8 mouse cellular contexts compared by ENCODE assay signal in the genomic region with DNA sequence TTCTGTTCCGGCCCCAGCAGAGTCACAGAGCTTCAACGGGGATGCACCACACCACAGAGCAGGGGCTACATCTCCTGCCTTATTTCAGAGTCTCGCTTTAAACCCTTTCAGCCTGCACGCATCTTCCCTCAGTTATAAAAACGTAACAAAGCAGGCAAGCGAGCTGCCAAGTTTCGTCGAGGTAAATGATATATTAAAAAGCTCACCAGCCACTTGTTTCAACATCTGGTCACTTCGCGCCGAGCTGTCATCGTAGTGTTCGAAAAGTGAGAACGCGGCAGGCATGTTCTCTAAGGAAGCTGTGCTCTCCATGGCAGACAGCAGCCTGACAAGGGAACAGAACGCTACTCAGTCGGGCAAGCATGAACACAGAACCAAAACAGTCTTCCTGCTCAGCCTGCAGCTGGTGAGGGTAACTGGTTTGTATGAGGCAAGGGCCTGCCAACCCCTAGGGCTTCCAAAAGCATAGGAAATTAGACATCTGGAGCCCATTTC.
DNase-seq lines count a peak whose midpoint lies in the region; ATAC-seq and TF ChIP-seq lines count a peak whose summit lies in the region.

No protein-coding gene starts in this region.

- H3K27me3 ChIP-seq in kidney, embryonic 15.5 days = no peaks in the 10 kb centered on the region
- no peaks in the 10 kb centered on the region for H3K27me3 ChIP-seq in embryonic facial prominence, embryonic 11.5 days (ENCODE audit: control insufficient read depth, insufficient read depth, low read length)
- H3K27me3 ChIP-seq in hindbrain, embryonic 15.5 days = no peaks in the 10 kb centered on the region
- H3K27me3 ChIP-seq in midbrain, postnatal 0 days (ENCODE audit: insufficient read depth, low read length) = no peaks in the 10 kb centered on the region

- ATAC-seq in kidney, embryonic 15.5 days (replicated peaks; ENCODE audit: low FRiP score) = no peak
- ATAC-seq in embryonic facial prominence, embryonic 11.5 days (replicated peaks; ENCODE audit: insufficient number of reproducible peaks, low FRiP score, low TSS enrichment, low read depth) = no peak; the same call in 1 of the 2 replicates
- ATAC-seq in hindbrain, embryonic 15.5 days (ENCODE audit: low FRiP score, low read depth) = peak; percentile 64
- 0 out of 2 replicates have a peak, but pooled peaks have one; percentile 29 for ATAC-seq in midbrain, postnatal 0 days (ENCODE audit: low FRiP score)

- H3K4me2 ChIP-seq in kidney, embryonic 15.5 days = peak overlapping the region; percentile 37
- H3K4me2 ChIP-seq in embryonic facial prominence, embryonic 11.5 days (ENCODE audit: low read depth, low read length) = peak overlapping the region; percentile 19; the same call in 1 of the 2 replicates
- peak overlapping the region; percentile 43 for H3K4me2 ChIP-seq in hindbrain, embryonic 15.5 days
- peak overlapping the region; percentile 22; the same call in 1 of the 2 replicates for H3K4me2 ChIP-seq in midbrain, postnatal 0 days (ENCODE audit: low read depth, low read length, poor library complexity, severe bottlenecking)

- no peak overlapping the region for H3K27ac ChIP-seq in kidney, embryonic 15.5 days
- H3K27ac ChIP-seq in embryonic facial prominence, embryonic 11.5 days (replicated peaks; ENCODE audit: low read depth, low read length) = no peak overlapping the region
- peak overlapping the region; percentile 63; the same call in 1 of the 2 replicates for H3K27ac ChIP-seq in hindbrain, embryonic 15.5 days (replicated peaks)
- H3K27ac ChIP-seq in midbrain, postnatal 0 days (ENCODE audit: low read depth, low read length) = no peak overlapping the region

- no peak for TF ChIP-seq CTCF in midbrain, postnatal 0 days (IDR thresholded peaks at IDR 0.05)

- H3K9me3 ChIP-seq in kidney, embryonic 15.5 days (replicated peaks) = 0 out of 2 replicates have a peak, but pooled peaks cover 5% of the 10 kb centered on the region
- no peaks in the 10 kb centered on the region for H3K9me3 ChIP-seq in embryonic facial prominence, embryonic 11.5 days (replicated peaks; ENCODE audit: control insufficient read depth, low read length)
- H3K9me3 ChIP-seq in hindbrain, embryonic 15.5 days = no peaks in the 10 kb centered on the region
- 0 out of 2 replicates have a peak, but pooled peaks cover 3% of the 10 kb centered on the region for H3K9me3 ChIP-seq in midbrain, postnatal 0 days (ENCODE audit: low read length)

- no peak overlapping the region for H3K4me3 ChIP-seq in kidney, embryonic 15.5 days (replicated peaks)
- no peak overlapping the region for H3K4me3 ChIP-seq in embryonic facial prominence, embryonic 11.5 days (ENCODE audit: low read depth, low read length)
- no peak overlapping the region for H3K4me3 ChIP-seq in hindbrain, embryonic 15.5 days
- no peak overlapping the region for H3K4me3 ChIP-seq in midbrain, postnatal 0 days (ENCODE audit: low read depth, low read length)

- peaks cover 15% of the 10 kb centered on the region for H3K4me1 ChIP-seq in kidney, embryonic 15.5 days
- H3K4me1 ChIP-seq in embryonic facial prominence, embryonic 11.5 days (ENCODE audit: control insufficient read depth, insufficient read depth, low read length) = peaks cover 3% of the 10 kb centered on the region; the same call in 1 of the 2 replicates
- peaks cover 19% of the 10 kb centered on the region for H3K4me1 ChIP-seq in hindbrain, embryonic 15.5 days (replicated peaks)
- peaks cover 3% of the 10 kb centered on the region; the same call in 1 of the 2 replicates for H3K4me1 ChIP-seq in midbrain, postnatal 0 days (ENCODE audit: insufficient read depth, low read length)

- DNase-seq in kidney, adult 9 months = no peak
- peak; percentile 61 for DNase-seq in embryonic facial prominence, embryonic 11.5 days (ENCODE audit: low spot score)
- peak; percentile 29 for DNase-seq in midbrain, postnatal 0 days (ENCODE audit: low spot score)
- DNase-seq in cerebellum, adult 11 months = no peak
- DNase-seq in B cell, adult 2 months = no peak
- no peak for DNase-seq in adipocyte (ENCODE audit: low spot score)

- WGBS in kidney, embryonic 15.5 days = 53% methylated on average over 17 of the region's 17 CpGs
- 53% methylated on average over 17 of the region's 17 CpGs for WGBS in embryonic facial prominence, embryonic 11.5 days
- 41% methylated on average over 17 of the region's 17 CpGs for WGBS in hindbrain, embryonic 15.5 days
- WGBS in midbrain, postnatal 0 days = 51% methylated on average over 17 of the region's 17 CpGs

- H3K36me3 ChIP-seq in kidney, embryonic 15.5 days = no peaks in the 10 kb centered on the region
- no peaks in the 10 kb centered on the region for H3K36me3 ChIP-seq in embryonic facial prominence, embryonic 11.5 days (replicated peaks; ENCODE audit: control insufficient read depth, insufficient read depth, low read depth, low read length)
- H3K36me3 ChIP-seq in hindbrain, embryonic 15.5 days = no peaks in the 10 kb centered on the region
- no peaks in the 10 kb centered on the region for H3K36me3 ChIP-seq in midbrain, postnatal 0 days (ENCODE audit: insufficient read depth, low read length)

- H3K9ac ChIP-seq in kidney, embryonic 15.5 days = no peak overlapping the region
- H3K9ac ChIP-seq in embryonic facial prominence, embryonic 11.5 days (replicated peaks; ENCODE audit: low read length) = no peak overlapping the region
- H3K9ac ChIP-seq in hindbrain, embryonic 15.5 days = no peak overlapping the region
- H3K9ac ChIP-seq in midbrain, postnatal 0 days (replicated peaks; ENCODE audit: low read length, poor library complexity, severe bottlenecking) = no peak overlapping the region

Comparison
In these comparisons a context has a peak if more than half of its experiments do, and no peak if none do; other contexts are left out.
1. ATAC-seq: peak in hindbrain, embryonic 15.5 days (single experiment) and midbrain, postnatal 0 days (single experiment); none in kidney, embryonic 15.5 days (single experiment) and embryonic facial prominence, embryonic 11.5 days (single experiment).
2. DNase-seq: peak in embryonic facial prominence, embryonic 11.5 days (single experiment) and midbrain, postnatal 0 days (single experiment); none in kidney, adult 9 months (single experiment), cerebellum, adult 11 months (single experiment), B cell, adult 2 months (0 of 2) and adipocyte (single experiment).
3. Peak in every context shown above with its lines, with median percentiles within 50 percentile points of each other: H3K4me2 ChIP-seq.